Mouse (Mus musculus) CH12.LX (cell line): ENCODE data around the gene Afdn. TPM values are rescaled to one million over a fixed set of nuclear protein-coding genes. Genes with fewer than 3 reads are reported as not detected.

ENCODE experiments used
- DNase-seq: peaks from one replicate; pipeline ENCODE4 v3.0.0-alpha.2; 2013; ENCODE audit errors: extremely low read depth
- H3K27ac ChIP-seq: 2 replicates; pipeline ENCODE4 v1.5.1; 2012; ENCODE audit warnings: low read depth, mild to moderate bottlenecking, control low read depth, moderate library complexity; ENCODE audit not compliant: insufficient read depth
- H3K27me3 ChIP-seq: replicated peaks from 2 replicates; pipeline ENCODE3; 2012; ENCODE audit warnings: inconsistent platforms
- H3K36me3 ChIP-seq, 2 experiments: replicated peaks in 1 of 2; 2 replicates each; pipeline versions ENCODE3 to v1.6.1; 2012; ENCODE audit warnings: inconsistent platforms in 1 of 2, low read length in 1 of 2, mild to moderate bottlenecking in 1 of 2, mixed read lengths in 1 of 2, moderate library complexity in 1 of 2; ENCODE audit not compliant: control insufficient read depth in 1 of 2, insufficient read depth in 1 of 2
- H3K4me1 ChIP-seq, 2 experiments: 2 replicates each; pipeline ENCODE4 v1.6.1; 2012; ENCODE audit warnings: inconsistent platforms in 1 of 2, moderate library complexity in 1 of 2; ENCODE audit not compliant: insufficient read depth in 2 of 2, control insufficient read depth in 1 of 2
- H3K4me2 ChIP-seq: 2 replicates; pipeline ENCODE4 v1.6.1; 2012; ENCODE audit warnings: low read depth, mild to moderate bottlenecking, control low read depth; ENCODE audit not compliant: poor library complexity, insufficient read depth, severe bottlenecking
- H3K4me3 ChIP-seq, 3 experiments: fragments of 150-350 bp in 1 of 3; sonication (generic) in 1 of 3; replicated peaks in 1 of 3; 2 replicates each; pipeline versions ENCODE3 to v1.5.1; 2011 to 2012; ENCODE audit warnings: low read depth in 2 of 3, low read length in 2 of 3, mild to moderate bottlenecking in 2 of 3, moderate library complexity in 2 of 3, control low read depth in 1 of 3, improper control_type of control experiment in 1 of 3, inconsistent platforms in 1 of 3, mixed read lengths in 1 of 3; ENCODE audit not compliant: poor library complexity in 1 of 3
- H3K79me2 ChIP-seq: replicated peaks from 2 replicates; pipeline ENCODE4 v1.6.1; 2012; ENCODE audit warnings: mild to moderate bottlenecking, moderate library complexity; ENCODE audit not compliant: control insufficient read depth, poor library complexity, insufficient read depth, severe bottlenecking; ENCODE audit errors: extremely low read depth
- H3K9ac ChIP-seq: 2 replicates; pipeline ENCODE4 v1.6.1; 2012; ENCODE audit warnings: low read depth, mild to moderate bottlenecking, control low read depth, moderate library complexity; ENCODE audit not compliant: insufficient read depth
- H3K9me3 ChIP-seq: replicated peaks from 2 replicates; pipeline ENCODE3; 2012; ENCODE audit warnings: low read length, inconsistent platforms, mixed read lengths
- BHLHE40 ChIP-seq: IDR thresholded peaks from 2 replicates; pipeline ENCODE4 v1.6.1; 2011; ENCODE audit warnings: mild to moderate bottlenecking, low read depth, low read length, improper control_type of control experiment
- CTCF ChIP-seq, 2 experiments: IDR thresholded peaks in 1 of 2; conservative IDR thresholded peaks in 1 of 2; 2 replicates each; pipeline ENCODE4 v1.5.1; 2011 to 2012; ENCODE audit warnings: low read depth in 2 of 2, low read length in 2 of 2, improper control_type of control experiment in 1 of 2, inconsistent platforms in 1 of 2, mild to moderate bottlenecking in 1 of 2, moderate library complexity in 1 of 2
- ETS1 ChIP-seq: conservative IDR thresholded peaks from 2 replicates; pipeline ENCODE4 v1.6.1; 2012; ENCODE audit warnings: low read depth, mild to moderate bottlenecking, inconsistent platforms, low read length, improper control_type of control experiment, moderate library complexity
- JUN ChIP-seq: IDR thresholded peaks from 2 replicates; pipeline ENCODE4 v1.6.1; 2011; ENCODE audit warnings: low read depth, mild to moderate bottlenecking, low read length, improper control_type of control experiment, moderate library complexity; ENCODE audit not compliant: insufficient read depth
- JUND ChIP-seq: conservative IDR thresholded peaks from 2 replicates; pipeline ENCODE4 v1.6.1; 2011; ENCODE audit warnings: low read depth, low read length, improper control_type of control experiment
- KAT2A ChIP-seq: IDR thresholded peaks from 2 replicates; pipeline ENCODE4 v1.6.1; 2012; ENCODE audit warnings: low read length, improper control_type of control experiment, inconsistent platforms; ENCODE audit not compliant: insufficient replicate concordance
- MEF2A ChIP-seq: IDR thresholded peaks from 2 replicates; pipeline ENCODE4 v1.6.1; 2014; ENCODE audit warnings: low read depth, mild to moderate bottlenecking, inconsistent platforms, low read length, improper control_type of control experiment, borderline replicate concordance
- MXI1 ChIP-seq: IDR thresholded peaks from 2 replicates; pipeline ENCODE4 v1.6.1; 2011; ENCODE audit warnings: mild to moderate bottlenecking, low read depth, low read length, improper control_type of control experiment
- NELFE ChIP-seq: IDR thresholded peaks from 2 replicates; pipeline ENCODE4 v1.6.1; 2011; ENCODE audit warnings: low read depth, low read length, improper control_type of control experiment
- NRF1 ChIP-seq: IDR thresholded peaks from 2 replicates; pipeline ENCODE4 v1.6.1; 2014; ENCODE audit warnings: low read depth, mild to moderate bottlenecking, inconsistent platforms, low read length, improper control_type of control experiment, moderate library complexity
- PAX5 ChIP-seq: IDR thresholded peaks from 2 replicates; pipeline ENCODE4 v1.6.1; 2012; ENCODE audit warnings: low read length, inconsistent platforms, mixed read lengths
- POLR2A ChIP-seq: IDR thresholded peaks from 2 replicates; pipeline ENCODE4 v1.6.1; 2011; ENCODE audit warnings: low read depth, mild to moderate bottlenecking, improper control_type of control experiment, low read length
- POLR2AphosphoS2 ChIP-seq: IDR thresholded peaks from 2 replicates; pipeline ENCODE4 v1.6.1; 2011; ENCODE audit warnings: low read depth, low read length, improper control_type of control experiment
- SIN3A ChIP-seq: IDR thresholded peaks from 2 replicates; pipeline ENCODE4 v1.6.1; 2012; ENCODE audit warnings: low read length, improper control_type of control experiment, inconsistent platforms
- USF1 ChIP-seq: IDR thresholded peaks from 2 replicates; pipeline ENCODE4 v1.6.1; 2014; ENCODE audit warnings: low read depth, mild to moderate bottlenecking, inconsistent platforms, low read length, improper control_type of control experiment
- ZMIZ1 ChIP-seq: IDR thresholded peaks from 2 replicates; pipeline ENCODE4 v1.6.1; 2012; ENCODE audit warnings: low read depth, mild to moderate bottlenecking, inconsistent platforms, low read length, improper control_type of control experiment
- ZNF384 ChIP-seq: IDR thresholded peaks from 2 replicates; pipeline ENCODE4 v1.6.1; 2012; ENCODE audit warnings: low read depth, low read length, improper control_type of control experiment, inconsistent platforms
- dilution Hi-C: fragments of 300-500 bp; cut with MboI; formaldehyde crosslinking; loops from 2 replicates; pipeline ENCODE4 v1.14.3; 2020; ENCODE audit warnings: low sequenced_read_pairs; ENCODE audit not compliant: extremely low pct_unique_long_range_greater_than_20kb, extremely low pct_ligation_motif_present
- in situ Hi-C: fragments of 300-500 bp; cut with MboI; formaldehyde crosslinking; loops from 3 replicates; pipeline ENCODE4 v1.14.3; 2019; ENCODE audit warnings: low sequenced_read_pairs, low pct_ligation_motif_present, low pct_unique_long_range_greater_than_20kb, mixed read lengths
- polyA plus RNA-seq: library from polyadenylated mRNA; unstranded; fragments of >175 nt; gene quantifications from 2 replicates; pipeline ENCODE4 v1.2.1, GENCODE M21; 2012; ENCODE audit warnings: low read depth; ENCODE audit not compliant: insufficient read length
- total RNA-seq, 2 experiments: library from RNA; depleted of rRNA; stranded (reverse); fragments of 300-350 nt in 1 of 2; fragments of >200 nt in 1 of 2; gene quantifications; 2 replicates each; pipeline ENCODE4 v1.2.3; 2012 to 2014

Gene Afdn
- total and polyA plus RNA-seq, 3 experiments: 11.5 to 18.3 (median 18.0) TPM

DNA sequence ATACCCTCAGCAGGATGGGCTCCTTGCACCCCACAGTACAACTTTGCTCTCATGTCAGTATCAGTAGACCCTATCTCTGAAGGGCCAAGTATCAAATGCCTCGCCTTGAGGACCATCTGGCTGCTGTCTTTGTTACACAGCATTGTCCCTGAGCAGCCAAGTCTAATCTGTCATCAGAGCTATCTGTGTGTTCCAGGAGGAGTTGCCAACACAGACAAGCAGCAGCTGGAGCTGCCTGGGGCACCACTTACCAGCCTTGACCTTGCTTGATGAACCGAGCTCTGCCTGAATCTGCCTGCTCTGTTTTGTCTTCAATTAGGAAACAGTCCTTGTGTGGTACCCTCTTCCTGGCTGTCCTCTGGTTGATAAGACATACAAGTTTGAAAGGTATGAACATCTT lies 163.1 kb downstream of the Afdn start:
- no peaks in the 10 kb centered on the region for H3K9me3 ChIP-seq
- H3K36me3 ChIP-seq: no peaks in the 10 kb centered on the region
- no peak overlapping the region for H3K4me2 ChIP-seq
- no peaks in the 10 kb centered on the region for H3K79me2 ChIP-seq
- H3K9ac ChIP-seq: no peak overlapping the region
- in situ Hi-C loops: no loop called here
- dilution Hi-C loops: no loop called here
- no peak for DNase-seq
- H3K4me1 ChIP-seq: peaks cover 0 to 7% of the 10 kb centered on the region in 2 experiments; a peak in 1 of 4 replicates
- TF ChIP-seq PAX5 (no peak), MXI1 (no peak), ZMIZ1 (no peak), USF1 (no peak), NELFE (no peak), BHLHE40 (no peak), ZNF384 (no peak), CTCF (conservative IDR thresholded peaks at IDR 0.05 in 1 of 2, IDR thresholded peaks at IDR 0.05 in 1 of 2; ENCODE audit: low read depth in 2 of 2, low read length in 2 of 2) (no peak), POLR2A (no peak)
- no peak overlapping the region for H3K27ac ChIP-seq
- no peaks in the 10 kb centered on the region for H3K27me3 ChIP-seq
- no peak overlapping the region for H3K4me3 ChIP-seq

DNA sequence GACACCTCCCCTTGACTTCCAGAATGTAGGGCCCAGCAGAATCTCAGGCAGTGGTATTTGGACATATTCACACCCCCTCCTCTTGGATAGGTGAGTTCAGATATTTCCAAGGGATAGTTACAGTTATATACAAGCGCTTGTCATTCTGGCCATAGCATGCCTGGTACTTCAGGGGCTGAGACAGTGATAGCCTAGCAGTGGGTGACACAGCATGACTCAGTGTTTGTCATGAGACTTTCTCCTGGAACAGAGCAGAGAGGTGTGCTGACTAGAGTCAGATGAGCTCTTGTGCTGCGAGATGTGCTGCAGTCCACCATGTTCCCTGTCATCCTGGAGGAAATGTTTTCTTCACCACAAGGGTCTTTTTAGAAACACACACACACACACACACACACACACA lies 164.2 kb downstream of the Afdn start:
- Histone ChIP-seq H3K4me2 (no peak overlapping the region), H3K27me3 (no peaks in the 10 kb centered on the region), H3K4me1 (peaks cover 0 to 7% of the 10 kb centered on the region in 2 experiments; a peak in 1 of 4 replicates), H3K9ac (no peak overlapping the region), H3K4me3 (no peak overlapping the region), H3K27ac (no peak overlapping the region), H3K36me3 (no peaks in the 10 kb centered on the region), H3K9me3 (no peaks in the 10 kb centered on the region), H3K79me2 (no peaks in the 10 kb centered on the region)
- DNase-seq: no peak
- TF ChIP-seq KAT2A (no peak), PAX5 (no peak), JUND (no peak)
- in situ Hi-C loops: no loop called here
- dilution Hi-C loops: no loop called here

- H3K4me1 ChIP-seq: peaks cover 0 to 7% of the 10 kb centered on the region in 2 experiments; a peak in 1 of 4 replicates
- no peak overlapping the region for H3K4me3 ChIP-seq
- in situ Hi-C loops (no loop called here), dilution Hi-C loops (no loop called here)
- H3K4me2 ChIP-seq: no peak overlapping the region
- no peak overlapping the region for H3K9ac ChIP-seq
- DNase-seq: peak; percentile 37
- H3K9me3 ChIP-seq: no peaks in the 10 kb centered on the region
- no peaks in the 10 kb centered on the region for H3K27me3 ChIP-seq
- no peaks in the 10 kb centered on the region for H3K36me3 ChIP-seq
- no peak overlapping the region for H3K27ac ChIP-seq
- no peaks in the 10 kb centered on the region for H3K79me2 ChIP-seq
- TF ChIP-seq POLR2AphosphoS2 (no peak), ETS1 (peak; percentile 21; the same call in 1 of the 2 replicates), PAX5 (no peak), SIN3A (no peak), CTCF (conservative IDR thresholded peaks at IDR 0.05 in 1 of 2, IDR thresholded peaks at IDR 0.05 in 1 of 2; ENCODE audit: low read depth in 2 of 2, low read length in 2 of 2) (no peak), NRF1 (no peak), JUN (peak; percentile 44), MEF2A (peak; percentile 68), KAT2A (no peak)
- TF ChIP-seq, all 38 proteins: peak for 3
These were observed 165.6 kb downstream of the Afdn start for GRCm38 (mm10) chr17:13925931-13926330.
